Mouse (Mus musculus) right cerebral cortex, postnatal 25 days (tissue): ENCODE measurements around the gene Timp3.

Experiments
- DNase-seq: peaks from one replicate; pipeline ENCODE4 v3.0.0; 2022

Timp3 gene

GRCm38 (mm10) chr10:86298326-86298725 lies 1.8 kb upstream of the Timp3 start:
- no peak for DNase-seq

GRCm38 (mm10) chr10:86299795-86300194 lies 377 bp upstream of the Timp3 start:
- DNase-seq, result no peak

- DNase-seq, result no peak
Measured at GRCm38 (mm10) chr10:86301117-86301490, 932 bp downstream of the Timp3 start.

DNA sequence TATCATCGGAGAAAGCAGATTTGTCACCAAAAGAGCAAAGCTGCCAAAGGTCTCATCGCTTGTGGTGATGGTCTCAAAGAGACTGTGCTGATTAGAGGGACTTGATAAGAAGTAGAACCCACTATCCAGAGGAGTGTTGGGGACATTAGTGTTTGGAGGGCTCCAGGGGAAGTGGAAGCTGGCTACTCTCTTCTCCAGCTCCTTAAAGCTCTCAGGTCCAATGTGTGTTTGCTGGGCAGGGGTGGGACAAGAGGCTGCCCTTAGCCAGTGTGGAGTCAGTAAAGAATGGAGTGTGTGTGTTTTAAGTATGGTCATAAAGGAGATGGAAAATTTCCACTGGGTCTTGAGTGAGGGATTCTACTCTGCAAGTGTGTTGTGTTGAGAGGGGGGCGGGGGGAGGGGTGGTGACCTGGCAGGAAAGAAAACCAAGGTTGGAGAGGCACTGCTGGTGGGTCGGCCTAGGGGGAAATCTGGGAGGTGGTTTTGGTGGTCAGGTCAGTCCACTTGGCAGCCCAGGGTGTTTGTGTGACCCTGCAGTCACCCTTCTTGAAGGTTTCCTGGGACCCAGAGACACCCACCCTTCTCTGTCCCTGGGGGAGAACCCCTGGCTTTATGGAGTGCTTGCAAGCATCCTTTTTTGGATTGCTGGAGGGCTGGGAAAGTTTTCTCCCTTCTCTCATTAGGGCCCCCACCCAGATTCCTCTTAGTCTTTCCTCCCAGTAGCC lies 1.6 kb downstream of the Timp3 start:
- no peak for DNase-seq

DNA sequence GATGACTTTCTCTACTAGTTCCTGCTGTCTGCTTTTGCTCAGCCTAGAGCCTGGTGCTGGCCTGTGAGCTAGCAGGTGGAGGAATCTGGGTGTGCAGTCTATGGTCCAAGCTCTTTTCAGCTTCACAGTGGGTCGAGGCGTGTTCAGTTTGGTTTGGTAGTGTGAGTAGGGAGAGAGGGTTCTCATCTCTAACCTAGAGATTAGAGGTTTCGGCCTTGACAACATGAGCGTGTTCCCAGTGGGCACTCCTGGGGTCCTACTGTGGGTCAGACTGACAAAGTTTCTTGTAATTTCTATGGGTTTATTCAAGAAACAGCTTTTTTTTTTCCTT lies 2.1 kb downstream of the Timp3 start:
- no peak for DNase-seq

- peak; percentile 74 for DNase-seq
Measured at GRCm38 (mm10) chr10:86302761-86303494, 2.8 kb downstream of the Timp3 start.

DNA sequence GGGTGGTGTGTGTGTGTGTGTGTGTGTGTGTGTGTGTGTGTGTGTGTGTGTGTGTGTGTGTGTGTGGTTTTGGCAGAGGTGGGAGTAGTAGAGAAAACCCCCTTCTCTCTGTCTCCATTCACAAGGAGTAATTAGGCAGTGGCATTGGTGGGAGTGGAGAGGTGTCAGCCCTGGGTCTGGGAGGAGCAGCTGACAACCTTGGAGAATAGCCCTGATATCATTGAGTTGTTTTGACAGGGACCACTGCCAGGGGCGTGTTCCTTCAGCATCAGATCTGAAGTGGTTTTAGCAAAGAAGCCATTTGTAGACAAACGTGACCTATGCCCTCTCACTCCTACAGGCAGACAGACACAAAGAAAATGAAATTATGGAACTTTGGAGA lies 3.3 kb downstream of the Timp3 start:
- no peak for DNase-seq

GRCm38 (mm10) chr10:86304583-86304982 lies 4.4 kb downstream of the Timp3 start:
- DNase-seq, result no peak

DNA sequence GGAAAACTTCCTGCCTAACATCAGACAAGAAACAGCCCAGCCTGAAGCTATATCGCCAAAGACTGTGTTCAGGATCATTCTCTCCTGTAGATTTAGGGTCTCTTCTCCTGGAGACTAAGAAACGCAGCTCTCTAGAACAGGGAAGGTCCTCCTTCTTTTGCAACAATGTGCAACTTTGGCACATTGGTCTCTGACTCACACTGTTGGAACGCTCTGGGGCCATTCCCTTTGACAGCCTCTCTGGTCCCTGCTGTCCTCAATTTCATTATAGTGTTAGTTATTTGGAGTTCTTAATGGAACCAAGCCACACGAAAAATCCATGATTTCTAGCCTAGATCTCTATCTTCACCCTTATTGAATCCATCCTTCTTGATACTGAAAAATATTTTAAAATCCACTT lies 7.1 kb downstream of the Timp3 start:
- no peak for DNase-seq

DNA sequence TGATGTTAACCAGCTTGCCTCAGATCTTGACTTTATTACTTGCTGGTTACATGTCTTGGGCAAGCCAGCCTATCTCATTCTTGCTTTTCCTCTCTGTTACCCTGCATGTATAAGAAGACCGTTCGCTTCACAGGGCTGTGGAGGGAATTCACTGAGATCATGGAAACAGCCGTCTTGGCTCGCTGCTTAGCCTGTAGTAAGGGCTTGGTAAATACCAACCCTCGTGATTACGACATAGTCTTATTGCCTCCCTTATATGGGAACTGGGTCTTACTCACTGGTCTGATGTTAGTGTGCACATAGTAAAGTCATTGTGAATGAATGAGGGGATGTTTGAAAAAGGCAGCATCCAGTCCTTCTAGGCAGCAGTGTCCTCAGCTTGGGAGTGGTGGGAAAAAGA lies 10.4 kb downstream of the Timp3 start:
- DNase-seq, result no peak

DNA sequence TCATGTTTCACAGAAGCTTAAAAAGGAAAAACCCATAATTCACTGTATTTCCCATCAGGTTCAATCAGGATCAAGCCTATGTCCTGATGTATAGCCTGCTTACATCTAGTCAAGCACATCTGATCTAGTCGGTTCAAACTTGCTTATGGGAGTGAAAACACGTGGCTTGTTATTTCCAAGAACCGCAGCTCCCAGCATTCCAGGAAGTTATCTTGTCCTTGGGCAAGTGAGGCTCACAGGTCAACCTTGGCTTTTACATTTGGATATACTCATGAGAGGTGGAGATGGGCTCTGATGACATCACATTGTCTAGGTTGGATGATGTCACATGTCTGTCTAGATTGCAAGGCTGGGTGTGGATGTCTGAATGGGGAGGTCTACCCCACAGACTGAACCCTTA lies 12.8 kb downstream of the Timp3 start:
- DNase-seq, result no peak

DNA sequence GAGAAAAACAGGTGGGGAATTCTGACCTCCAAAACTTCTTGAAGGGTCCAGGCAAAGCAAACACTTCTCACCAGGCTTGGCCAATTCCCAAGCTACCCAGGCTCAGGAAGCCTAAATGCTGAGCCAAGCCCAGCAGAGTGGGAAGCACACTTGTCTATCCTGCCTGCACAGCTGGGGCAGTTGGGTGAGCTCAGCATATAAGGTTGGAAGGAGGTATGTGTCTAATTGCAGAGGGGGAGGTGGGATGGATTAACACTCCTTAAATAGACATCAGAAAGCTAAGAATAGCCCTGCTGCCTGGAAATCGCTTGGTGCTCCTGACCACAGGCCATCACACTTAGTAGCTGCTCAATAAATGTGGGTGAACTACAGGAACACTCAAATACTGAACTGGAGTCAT lies 13.3 kb downstream of the Timp3 start:
- no peak for DNase-seq

DNA sequence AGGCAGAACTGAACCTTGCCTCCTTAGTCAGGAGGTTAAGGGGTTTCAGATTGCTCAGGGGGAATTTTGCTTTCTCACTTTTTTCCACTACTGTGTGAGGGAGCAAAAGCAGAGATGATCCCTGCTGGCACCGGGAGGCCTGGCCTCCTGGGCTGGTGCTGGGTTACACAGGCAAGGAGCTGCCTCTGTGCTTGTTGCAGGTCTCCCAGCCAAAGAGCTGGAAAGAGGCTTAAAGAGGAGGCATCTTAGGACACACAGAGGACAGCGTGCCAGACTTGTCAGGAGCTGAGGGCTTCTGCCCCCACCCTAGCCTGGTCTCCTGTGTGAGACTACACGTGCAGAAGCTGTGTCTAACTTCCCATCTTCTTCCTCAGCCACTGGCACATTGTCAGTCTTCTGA lies 15.3 kb downstream of the Timp3 start:
- DNase-seq, result no peak

- no peak for DNase-seq
Measured at GRCm38 (mm10) chr10:86317633-86318032, 17.5 kb downstream of the Timp3 start.

- no peak for DNase-seq
Measured at GRCm38 (mm10) chr10:86318552-86319140, 18.5 kb downstream of the Timp3 start.

GRCm38 (mm10) chr10:86319526-86319925 lies 19.4 kb downstream of the Timp3 start:
- no peak for DNase-seq

- DNase-seq, result no peak
Measured at GRCm38 (mm10) chr10:86320204-86320603, 20.0 kb downstream of the Timp3 start.

- no peak for DNase-seq
Measured at GRCm38 (mm10) chr10:86321194-86321593, 21.0 kb downstream of the Timp3 start.

GRCm38 (mm10) chr10:86322006-86322405 lies 21.8 kb downstream of the Timp3 start:
- no peak for DNase-seq

GRCm38 (mm10) chr10:86323275-86323994 lies 23.3 kb downstream of the Timp3 start:
- no peak for DNase-seq

DNA sequence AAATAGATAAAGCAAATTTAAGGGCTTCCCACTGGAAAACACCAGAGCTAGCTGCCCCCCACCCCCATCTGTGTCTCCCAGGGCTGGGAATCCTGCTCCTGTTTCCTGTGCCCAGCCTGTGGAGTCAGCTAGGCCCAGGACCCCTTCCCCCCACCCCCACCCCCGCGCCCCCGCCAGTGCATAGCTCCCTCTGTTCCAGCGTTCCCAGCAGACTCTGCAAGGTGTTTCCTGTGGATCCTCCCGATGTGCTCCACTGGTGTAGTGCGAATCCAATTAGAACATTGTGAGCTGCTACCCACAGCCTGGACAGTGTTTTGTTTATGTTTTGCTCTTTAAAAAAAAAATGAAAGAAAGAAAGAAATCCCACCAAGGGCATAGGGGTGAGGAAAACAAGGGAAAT lies 25.1 kb downstream of the Timp3 start:
- no peak for DNase-seq

DNA sequence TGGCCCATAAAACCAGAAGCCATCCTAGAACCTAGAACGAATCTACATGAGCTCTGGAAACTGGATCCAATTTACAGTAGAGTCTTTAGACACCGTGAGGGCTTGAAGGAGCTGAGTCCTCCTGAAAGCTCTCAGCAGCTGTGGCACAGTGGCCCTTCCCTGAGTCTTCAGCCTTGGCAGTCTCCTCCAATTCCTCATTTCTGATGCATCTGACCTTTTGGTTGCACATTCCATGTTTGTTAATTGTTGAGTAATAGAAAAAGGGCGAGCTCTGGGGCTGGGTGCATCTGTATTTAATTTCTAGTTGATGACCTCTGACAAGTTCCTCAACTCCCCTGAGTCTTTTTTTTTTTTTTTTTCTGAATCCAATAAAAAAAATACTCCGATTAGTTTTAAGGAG lies 28.0 kb downstream of the Timp3 start:
- no peak for DNase-seq

GRCm38 (mm10) chr10:86328691-86329090 lies 28.5 kb downstream of the Timp3 start:
- DNase-seq, result no peak
